Mouse (Mus musculus): ENCODE measurements around the gene Foxo1.

The Foxo1 gene

GRCm38 (mm10) chr3:52357265-52357953 is 89.3 kb downstream of the Foxo1 start:
- in situ Hi-C loops (cut with MboI) = no loop called here

DNA sequence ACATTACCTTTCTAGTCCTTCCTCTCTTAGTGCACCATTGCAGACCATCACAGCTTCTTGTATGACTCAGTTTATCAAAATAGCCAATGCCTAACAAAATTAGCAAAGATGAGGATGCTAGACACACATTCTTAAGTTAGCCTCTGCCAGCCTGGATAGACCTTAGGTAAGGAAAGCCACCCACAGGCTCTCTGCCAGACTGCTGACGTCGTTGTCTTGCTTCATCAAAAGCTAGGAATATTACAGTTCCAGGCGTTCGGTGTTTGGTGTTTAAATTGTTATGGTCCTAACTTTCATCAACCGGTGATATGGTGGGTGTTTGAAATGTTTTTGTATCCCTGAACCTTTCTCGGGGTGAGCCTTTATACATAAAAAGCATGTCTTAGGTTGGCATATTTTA is 96.4 kb downstream of the Foxo1 start:
- in situ Hi-C loops (cut with MboI) = no loop called here

DNA sequence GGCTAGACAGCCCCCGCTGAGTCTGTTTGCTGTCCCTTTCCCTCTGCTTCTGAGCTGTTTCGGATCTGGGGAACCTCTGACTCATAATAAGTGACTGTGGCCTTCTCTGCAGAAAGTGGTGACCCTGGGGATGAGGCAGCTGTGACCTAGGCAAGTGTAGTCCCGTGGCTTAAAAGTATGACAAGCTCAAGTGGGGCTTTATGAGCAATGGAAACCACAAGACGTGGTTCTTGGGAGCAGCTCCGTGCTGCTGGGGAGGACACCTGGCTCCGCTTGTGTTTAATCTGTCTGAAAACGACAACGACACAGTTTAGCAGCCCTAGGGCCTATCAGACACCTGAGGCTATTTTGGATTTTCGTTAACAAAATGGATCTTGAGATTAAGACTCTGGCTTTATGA is 101.1 kb downstream of the Foxo1 start:
- in situ Hi-C loops (cut with MboI) = no loop called here

- in situ Hi-C loops (cut with MboI) = no loop called here
Measured at GRCm38 (mm10) chr3:52369881-52370428, 101.8 kb downstream of the Foxo1 start.

GRCm38 (mm10) chr3:52376974-52377373 is 108.8 kb downstream of the Foxo1 start:
- in situ Hi-C loops (cut with MboI) = no loop called here

DNA sequence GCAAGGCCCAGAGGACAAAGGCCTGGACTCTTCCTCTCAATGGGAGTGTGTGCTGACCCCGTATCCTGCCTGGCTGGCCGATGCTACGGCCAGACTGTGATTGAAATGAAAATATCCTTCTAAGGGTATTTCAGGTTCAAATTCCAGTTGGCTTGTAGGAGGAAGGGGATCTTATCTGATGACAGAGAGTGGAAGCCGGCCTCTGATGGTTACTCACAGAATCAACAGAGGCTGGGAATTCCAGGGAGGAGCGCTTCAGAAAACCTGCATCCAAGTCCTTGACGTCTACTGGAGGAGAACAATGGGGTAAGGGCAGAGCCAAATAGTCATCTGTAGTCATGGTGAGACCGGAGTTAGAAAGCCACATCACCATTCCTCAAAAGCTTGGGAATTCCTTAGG is 115.2 kb downstream of the Foxo1 start:
- in situ Hi-C loops (cut with MboI) = no loop called here

DNA sequence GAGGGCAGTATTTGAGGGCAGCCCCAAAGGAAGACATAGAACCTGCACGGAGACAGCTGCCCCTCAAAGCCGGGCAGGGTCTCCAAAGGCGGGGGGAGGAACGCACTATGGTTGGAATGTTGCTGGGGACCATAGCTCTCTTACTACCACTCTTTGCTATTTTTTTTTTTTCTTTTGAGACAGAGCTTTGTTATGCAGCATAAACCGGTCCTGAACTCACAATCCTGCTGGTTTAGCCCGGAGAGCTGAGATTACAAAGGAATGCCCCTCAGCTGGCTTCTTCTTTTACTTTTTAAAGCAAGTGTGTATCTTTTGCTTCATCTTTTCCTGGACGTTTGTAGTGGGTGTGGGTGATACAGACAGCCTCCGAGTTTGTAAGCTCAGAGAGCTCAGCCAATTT is 118.2 kb downstream of the Foxo1 start:
- in situ Hi-C loops (cut with MboI) = no loop called here

DNA sequence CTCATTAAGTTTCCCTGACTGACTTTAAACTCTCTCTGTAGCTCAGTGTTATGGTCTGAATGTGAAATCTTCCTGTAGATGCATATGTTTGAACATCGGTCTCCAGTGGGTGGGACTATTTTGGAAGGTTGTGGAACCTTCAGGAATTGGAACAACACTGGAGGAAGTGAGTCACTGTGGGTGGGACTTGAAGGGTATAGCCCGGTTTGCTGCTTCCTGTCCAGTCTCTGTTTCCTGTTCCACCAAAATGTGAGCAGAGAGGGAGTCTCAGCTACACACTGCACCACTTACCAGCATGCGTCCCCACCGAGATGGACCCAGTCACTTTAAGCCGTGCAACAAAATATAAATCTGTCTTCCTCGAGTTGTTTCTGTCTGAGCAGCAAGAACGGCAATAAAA is 122.2 kb downstream of the Foxo1 start:
- in situ Hi-C loops (cut with MboI) = no loop called here

- in situ Hi-C loops (cut with MboI) = no loop called here
Measured at GRCm38 (mm10) chr3:52390766-52391665, 122.9 kb downstream of the Foxo1 start.

- in situ Hi-C loops (cut with MboI) = no loop called here
Measured at GRCm38 (mm10) chr3:52391897-52392296, 123.8 kb downstream of the Foxo1 start.

DNA sequence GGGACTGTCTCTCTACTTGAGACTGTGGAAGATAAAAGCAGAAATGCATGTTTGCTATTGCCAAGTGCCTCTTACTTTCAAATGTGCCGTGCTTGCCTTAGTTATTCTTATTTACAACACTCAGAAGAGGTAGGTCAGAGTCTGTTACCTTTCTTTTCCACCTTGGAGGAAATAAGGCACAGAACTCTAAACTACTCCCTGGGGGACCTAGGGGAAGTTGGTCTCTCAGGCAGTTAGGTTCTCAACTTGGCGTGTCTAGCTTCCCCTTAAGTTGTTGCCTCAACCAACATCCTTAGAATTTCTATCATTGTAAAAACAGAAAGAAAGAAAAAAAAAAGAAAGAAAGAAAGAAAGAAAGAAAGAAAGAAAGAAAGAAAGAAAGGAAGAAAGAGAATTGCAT is 124.4 kb downstream of the Foxo1 start:
- in situ Hi-C loops (cut with MboI) = no loop called here

DNA sequence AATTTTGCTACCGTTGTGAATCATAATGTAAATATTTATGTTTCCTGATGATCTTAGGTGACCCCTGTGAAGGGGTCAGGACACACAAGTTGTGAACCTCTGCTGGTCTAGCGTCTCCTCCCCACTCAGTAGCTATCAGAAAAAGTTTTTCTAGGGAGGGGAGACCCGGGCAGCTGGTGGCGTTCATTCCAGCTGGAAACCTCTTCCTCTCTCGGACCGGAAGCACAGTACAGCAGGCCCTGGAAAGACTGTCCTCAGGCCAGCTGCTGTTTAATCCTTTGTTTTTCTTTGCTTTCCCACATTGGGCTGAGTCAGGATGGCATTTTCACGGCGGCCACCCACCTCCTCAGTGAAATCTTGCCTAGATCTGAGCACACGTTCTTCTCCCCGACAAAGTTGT is 125.0 kb downstream of the Foxo1 start:
- in situ Hi-C loops (cut with MboI) = no loop called here

- in situ Hi-C loops (cut with MboI) = loop anchor here (5.0 kb wide), 1 partner anchor 46 kb away; no protein-coding TSS in a partner anchor
Measured at GRCm38 (mm10) chr3:52396121-52396731, 128.1 kb downstream of the Foxo1 start.

DNA sequence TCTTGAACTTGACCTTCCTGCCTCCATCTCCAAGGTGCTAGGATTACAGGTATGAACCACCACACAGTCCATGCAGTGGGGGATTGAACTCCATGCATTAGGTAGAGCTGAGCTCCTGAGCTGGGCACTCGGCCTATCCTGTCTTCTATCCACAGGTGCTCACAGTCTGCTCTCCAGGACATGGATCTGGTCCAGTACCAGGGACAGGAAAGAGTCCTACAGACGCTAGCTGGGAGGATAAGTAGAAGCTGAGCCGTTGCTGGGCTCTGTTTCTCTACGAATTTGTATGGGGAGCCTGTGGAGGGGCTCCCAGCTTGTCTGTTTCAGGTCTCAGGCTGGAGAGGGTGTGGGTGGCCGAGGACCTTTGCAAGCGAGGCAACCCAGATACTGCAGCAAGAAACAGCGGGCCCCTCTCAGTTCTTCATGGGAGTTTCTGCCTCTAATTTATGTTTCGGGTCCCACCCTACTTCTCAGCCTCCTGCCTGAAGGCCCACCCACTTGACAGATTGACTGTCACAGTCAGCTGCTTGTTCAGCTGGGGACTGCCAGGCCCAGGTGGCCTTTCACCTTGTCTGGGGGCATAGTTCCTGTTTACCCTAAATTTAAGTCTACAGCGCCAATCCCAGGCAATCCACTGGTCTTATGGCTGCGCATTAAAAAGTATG is 128.9 kb downstream of the Foxo1 start:
- in situ Hi-C loops (cut with MboI) = loop anchor here (5.0 kb wide), 1 partner anchor 45 kb away; no protein-coding TSS in a partner anchor

DNA sequence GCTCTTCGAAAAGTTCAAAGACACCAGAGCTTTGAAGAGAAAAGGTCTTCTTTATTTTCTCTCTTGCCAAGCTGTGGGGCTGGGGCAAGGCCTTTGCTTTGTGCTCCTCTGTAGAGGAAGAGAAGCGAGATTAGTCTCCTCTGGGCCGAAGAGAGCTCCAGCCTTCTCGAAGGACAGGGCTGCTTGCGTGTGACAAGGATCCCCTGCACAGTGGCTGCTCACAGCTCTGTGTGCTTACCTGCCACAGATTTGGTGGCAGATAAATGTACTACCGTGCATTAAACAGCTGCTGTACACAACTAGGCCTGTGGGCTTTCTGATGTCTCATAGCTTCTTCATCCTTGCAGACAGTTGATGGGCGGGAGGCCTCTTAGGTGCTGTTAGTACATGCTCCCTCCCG is 129.8 kb downstream of the Foxo1 start:
- in situ Hi-C loops (cut with MboI) = loop anchor here (5.0 kb wide), 1 partner anchor 44 kb away; no protein-coding TSS in a partner anchor

DNA sequence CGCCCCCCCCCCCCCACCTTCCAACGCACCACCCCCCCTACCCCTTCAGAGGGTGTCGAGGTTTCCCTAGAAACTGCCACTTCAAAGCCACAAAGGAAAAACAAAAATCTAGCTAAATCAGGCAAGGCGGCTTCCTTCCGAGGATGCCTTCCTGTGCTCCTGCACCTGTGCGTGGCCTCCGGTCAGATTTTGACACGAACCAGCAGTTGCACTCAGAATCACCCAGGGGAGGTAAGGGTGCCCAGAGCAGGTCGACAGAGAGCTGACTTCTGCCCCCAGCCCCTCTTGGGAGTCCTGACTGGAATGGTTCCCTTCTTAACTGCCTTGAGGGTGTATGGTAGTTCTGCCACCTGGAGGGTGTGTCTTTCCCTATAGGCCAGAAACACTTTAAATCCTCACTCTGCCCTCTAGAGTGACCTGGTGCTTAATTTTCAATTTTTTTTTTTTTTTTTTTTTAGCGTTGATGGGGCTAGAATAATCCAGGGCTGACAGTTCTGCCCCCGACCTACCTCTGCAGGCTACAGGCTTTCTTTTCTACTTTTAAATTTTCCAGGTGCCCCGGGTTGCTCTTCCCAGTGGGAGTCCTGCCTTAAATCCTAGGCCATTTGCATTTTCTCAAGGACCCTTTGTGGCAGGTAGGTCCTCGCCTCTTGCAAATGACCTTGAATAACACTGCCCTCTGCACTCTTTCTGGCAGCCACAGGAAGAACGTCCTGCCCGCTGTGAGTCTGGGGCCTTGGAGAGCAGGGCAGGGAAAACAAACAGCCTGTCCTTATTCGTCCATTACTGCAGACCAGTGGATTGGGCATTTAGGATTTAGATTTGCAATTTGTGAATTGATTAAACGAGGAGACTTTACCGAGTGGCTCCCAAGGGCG is 132.4 kb downstream of the Foxo1 start:
- in situ Hi-C loops (cut with MboI) = no loop called here

GRCm38 (mm10) chr3:52401162-52401928 is 133.2 kb downstream of the Foxo1 start:
- in situ Hi-C loops (cut with MboI) = no loop called here
